Mouse (Mus musculus): ENCODE results near the gene B830017H08Rik.
A peak's percentile ranks its signal among the peaks of the same experiment; 100 is the strongest.

The B830017H08Rik gene

GRCm38 (mm10) chr16:17832821-17833220 is at the start of gene B830017H08Rik:
Gene B830017H08Rik, plus strand, starts transcription at chr16:17833121.
- DNase-seq (ENCODE audit: low spot score in 2 of 2): no peak

GRCm38 (mm10) chr16:17785337-17785736 is 47.6 kb upstream of the B830017H08Rik start:
- no peak for DNase-seq (ENCODE audit: low spot score in 2 of 2)

GRCm38 (mm10) chr16:17792728-17793127 is 40.2 kb upstream of the B830017H08Rik start:
- DNase-seq (ENCODE audit: low spot score in 2 of 2): no peak

- peak in 1 of 2 experiments; percentile 61 for DNase-seq (ENCODE audit: low spot score in 2 of 2)
Measured at GRCm38 (mm10) chr16:17794047-17794446, 38.9 kb upstream of the B830017H08Rik start.

- no peak for DNase-seq (ENCODE audit: low spot score in 2 of 2)
Measured at GRCm38 (mm10) chr16:17795643-17796042, 37.3 kb upstream of the B830017H08Rik start.

- DNase-seq (ENCODE audit: low spot score in 2 of 2): no peak
Measured at GRCm38 (mm10) chr16:17796519-17796918, 36.4 kb upstream of the B830017H08Rik start.

GRCm38 (mm10) chr16:17796971-17797811 is 35.7 kb upstream of the B830017H08Rik start, which contains the start of gene Scarf2:
Gene Scarf2, plus strand, starts transcription at chr16:17797282.
- DNase-seq (ENCODE audit: low spot score in 2 of 2): no peak

- no peak for DNase-seq (ENCODE audit: low spot score in 2 of 2)
Measured at GRCm38 (mm10) chr16:17797812-17798311, 35.1 kb upstream of the B830017H08Rik start.

GRCm38 (mm10) chr16:17798321-17799180 is 34.4 kb upstream of the B830017H08Rik start:
- DNase-seq (ENCODE audit: low spot score in 2 of 2): no peak

GRCm38 (mm10) chr16:17799584-17799983 is 33.3 kb upstream of the B830017H08Rik start:
- no peak for DNase-seq (ENCODE audit: low spot score in 2 of 2)

GRCm38 (mm10) chr16:17801777-17802455 is 31.0 kb upstream of the B830017H08Rik start:
- no peak for DNase-seq (ENCODE audit: low spot score in 2 of 2)

GRCm38 (mm10) chr16:17802456-17802838 is 30.5 kb upstream of the B830017H08Rik start:
- no peak for DNase-seq (ENCODE audit: low spot score in 2 of 2)

GRCm38 (mm10) chr16:17802839-17803674 is 29.9 kb upstream of the B830017H08Rik start:
- DNase-seq (ENCODE audit: low spot score in 2 of 2): peak in 1 of 2 experiments; percentile 64

GRCm38 (mm10) chr16:17803675-17804448 is 29.1 kb upstream of the B830017H08Rik start:
- no peak for DNase-seq (ENCODE audit: low spot score in 2 of 2)

- no peak for DNase-seq (ENCODE audit: low spot score in 2 of 2)
Measured at GRCm38 (mm10) chr16:17804449-17804912, 28.4 kb upstream of the B830017H08Rik start.

GRCm38 (mm10) chr16:17804982-17805381 is 27.9 kb upstream of the B830017H08Rik start:
- DNase-seq (ENCODE audit: low spot score in 2 of 2): no peak

GRCm38 (mm10) chr16:17806581-17807191 is 26.2 kb upstream of the B830017H08Rik start:
- DNase-seq (ENCODE audit: low spot score in 2 of 2): no peak

- DNase-seq (ENCODE audit: low spot score in 2 of 2): peak; percentile 85 to 90
Measured at GRCm38 (mm10) chr16:17807192-17808009, 25.5 kb upstream of the B830017H08Rik start.

All from frontal cortex, postnatal 36 days (tissue).